Mouse (Mus musculus) T-cell, adult 2 months (primary cell): ENCODE measurements around the gene Ppp2r5e.

Experiments used
- DNase-seq: peaks from one replicate; pipeline ENCODE4 v3.0.0; 2022; ENCODE audit warnings: low spot score

The Ppp2r5e gene

DNA sequence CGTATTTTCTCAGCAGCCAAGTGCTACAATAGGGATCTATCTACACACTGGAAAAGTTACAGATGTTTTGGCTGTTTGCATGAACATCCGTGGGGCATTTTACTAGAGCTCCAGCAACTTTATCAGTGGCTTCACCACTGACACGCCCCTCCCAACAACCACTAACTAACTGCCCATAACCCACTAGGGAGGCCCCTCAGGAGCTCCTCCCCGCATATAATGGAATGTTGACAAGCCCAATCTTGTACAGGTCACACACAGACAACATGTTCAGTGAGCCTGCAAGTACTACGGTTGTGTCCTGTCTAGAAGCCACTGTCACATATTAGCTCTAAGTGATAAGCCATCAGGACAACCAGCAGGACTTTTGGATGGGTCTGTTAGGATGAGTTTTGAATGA, 18.8 kb downstream of the Ppp2r5e start:
- DNase-seq = no peak

DNA sequence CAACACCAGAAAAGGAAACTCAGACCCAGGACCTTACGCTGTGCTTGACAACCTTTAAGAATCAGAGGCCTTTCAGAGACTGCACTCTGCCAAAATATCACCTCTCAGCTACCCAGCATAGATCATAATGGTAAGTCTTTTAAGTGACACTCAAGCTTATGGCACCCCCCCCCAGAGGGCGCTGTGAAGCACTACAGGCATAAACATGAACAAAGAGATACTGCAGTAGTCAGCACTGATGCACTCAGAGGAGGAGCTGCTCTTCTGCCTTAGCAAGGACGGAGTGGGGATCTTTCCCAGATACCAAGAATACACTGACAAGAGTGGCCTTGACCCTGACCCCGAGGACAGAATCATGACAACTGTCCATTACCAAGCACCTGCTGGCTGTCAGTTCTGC, 23.8 kb downstream of the Ppp2r5e start:
- peak; percentile 63 for DNase-seq

DNA sequence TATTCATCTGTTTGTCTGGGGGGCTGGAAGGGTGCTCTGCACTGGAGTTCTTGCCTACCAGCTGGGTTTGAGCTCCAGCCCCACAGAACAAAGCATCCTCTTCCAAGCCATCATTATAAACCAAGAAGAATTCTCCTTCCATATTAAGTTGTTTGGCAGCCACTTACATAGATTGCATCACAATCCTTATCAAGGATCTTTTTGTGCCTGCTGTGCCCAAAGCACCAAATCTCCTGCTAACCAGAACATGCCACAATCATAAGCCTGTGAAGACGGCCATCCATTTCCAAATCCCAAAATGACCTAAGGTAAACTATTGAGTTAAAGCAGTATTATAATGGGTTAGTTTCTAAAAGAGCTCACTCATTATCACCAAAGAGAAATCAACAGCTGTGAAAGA, 25.9 kb downstream of the Ppp2r5e start:
- no peak for DNase-seq

DNA sequence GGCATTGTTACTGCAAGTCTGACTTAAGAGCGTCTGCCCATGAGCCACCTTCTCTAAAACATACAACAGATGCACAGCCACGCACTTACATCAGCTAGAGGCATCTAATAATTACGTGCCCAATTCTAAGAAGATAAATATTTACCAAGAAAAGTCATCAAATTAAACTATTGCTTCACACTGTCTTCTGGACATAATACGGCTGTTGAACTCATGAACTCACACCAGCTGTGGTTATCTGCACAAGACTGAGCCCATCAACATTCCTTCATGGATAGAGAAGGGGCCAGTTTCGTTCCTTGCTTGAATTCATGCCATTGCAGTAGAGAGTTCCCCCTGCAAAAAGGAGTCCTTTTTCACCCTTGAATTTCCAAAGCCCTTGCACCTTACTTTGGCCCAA, 28.3 kb downstream of the Ppp2r5e start:
- no peak for DNase-seq

DNA sequence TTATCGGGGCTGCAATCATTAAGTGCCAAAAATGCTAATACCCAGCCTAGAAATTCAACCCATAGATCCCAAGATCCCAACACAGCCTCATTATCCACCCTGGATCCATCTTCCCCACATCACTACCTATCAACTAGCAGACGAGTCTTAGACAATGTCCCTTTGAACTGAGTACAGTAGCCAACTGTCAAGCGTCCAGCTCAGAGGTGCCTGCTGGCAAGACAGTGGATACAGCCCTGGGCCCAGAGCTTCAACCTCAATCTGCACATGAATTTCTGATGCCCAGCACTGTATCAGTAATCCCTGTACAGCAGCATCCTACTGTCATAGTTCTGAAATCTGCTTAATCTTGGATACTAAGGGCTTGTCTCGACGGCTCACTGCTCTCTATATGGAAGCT, 30.3 kb downstream of the Ppp2r5e start:
- no peak for DNase-seq

DNA sequence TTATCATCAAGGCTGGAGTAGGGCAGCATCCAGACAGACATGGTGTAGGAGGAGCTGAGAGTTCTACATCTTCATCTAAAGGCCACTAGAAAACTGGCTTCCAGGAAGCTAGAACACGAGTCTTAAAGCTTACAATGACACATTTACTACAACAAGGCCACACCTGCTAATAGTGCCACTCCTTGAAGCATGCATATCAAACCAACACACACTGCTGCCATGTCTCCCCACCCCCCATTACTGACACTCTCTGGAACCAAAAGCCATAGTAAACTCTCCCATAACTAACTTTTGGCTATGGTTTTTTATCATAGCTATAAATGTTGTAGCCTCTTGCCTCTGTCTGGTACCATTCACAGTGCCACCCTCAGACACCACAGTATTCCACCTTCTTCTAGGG, 31.5 kb downstream of the Ppp2r5e start:
- no peak for DNase-seq

DNA sequence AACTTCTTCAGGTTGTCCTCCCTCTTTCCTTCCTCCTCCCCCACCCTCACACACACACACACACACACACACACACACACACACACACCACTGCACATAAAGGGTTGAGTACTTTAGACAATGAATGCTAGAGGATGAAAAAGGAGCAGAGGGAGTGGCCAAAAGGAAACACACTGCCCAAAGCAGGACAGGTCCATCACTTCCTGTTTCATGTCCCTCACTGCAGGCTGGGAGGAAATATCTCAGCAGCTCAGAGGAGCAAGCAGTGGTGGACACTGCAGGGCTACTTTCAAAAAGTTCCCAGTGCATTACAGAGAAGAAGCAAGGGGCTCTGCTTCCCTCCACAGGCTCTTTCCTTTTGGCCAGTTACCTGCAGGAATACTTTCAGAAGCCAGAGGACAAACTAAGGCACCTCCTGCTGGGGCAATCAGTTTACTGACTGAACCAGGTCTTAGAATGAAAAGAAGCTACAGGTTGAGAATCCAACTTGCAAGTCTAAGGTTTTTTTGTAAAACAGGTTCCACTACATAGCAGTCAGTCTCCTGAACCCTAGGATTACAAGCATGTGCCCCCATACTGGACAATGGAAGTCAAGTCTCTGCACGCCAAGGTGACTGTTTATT, 32.9 kb downstream of the Ppp2r5e start:
- no peak for DNase-seq

DNA sequence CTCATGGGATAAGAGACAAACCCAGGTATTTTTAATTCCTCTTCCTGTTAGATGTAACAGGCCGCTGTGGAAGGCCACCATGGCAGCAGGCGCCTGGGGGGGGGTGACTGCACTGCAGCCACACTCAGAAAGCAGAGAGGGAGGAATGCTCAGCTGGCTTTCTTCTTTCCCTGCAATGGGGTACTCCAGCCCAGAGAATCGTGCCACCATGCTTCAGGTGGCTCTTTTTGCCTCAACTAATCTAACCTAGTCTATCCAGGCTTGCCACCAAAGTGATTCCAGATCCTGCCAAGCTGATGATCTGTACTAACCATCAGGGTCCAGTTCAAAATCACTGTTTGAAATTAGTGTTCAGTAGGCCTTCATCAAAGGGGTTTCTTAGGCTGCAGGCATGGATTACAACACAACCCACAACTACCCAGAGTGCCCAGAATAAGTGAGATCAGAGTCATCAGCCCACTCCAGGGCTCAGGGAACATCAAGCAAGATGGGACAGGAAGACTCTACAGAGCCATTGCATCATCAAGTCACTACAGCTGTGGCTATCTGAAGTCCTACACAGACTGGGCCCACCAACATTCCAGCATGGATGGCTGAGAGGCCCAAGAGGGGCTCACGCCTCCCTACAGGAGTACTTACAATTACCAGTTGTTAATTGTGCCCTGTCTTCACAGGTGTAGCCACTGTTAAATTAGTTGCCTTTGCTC, 35.2 kb downstream of the Ppp2r5e start:
- no peak for DNase-seq

DNA sequence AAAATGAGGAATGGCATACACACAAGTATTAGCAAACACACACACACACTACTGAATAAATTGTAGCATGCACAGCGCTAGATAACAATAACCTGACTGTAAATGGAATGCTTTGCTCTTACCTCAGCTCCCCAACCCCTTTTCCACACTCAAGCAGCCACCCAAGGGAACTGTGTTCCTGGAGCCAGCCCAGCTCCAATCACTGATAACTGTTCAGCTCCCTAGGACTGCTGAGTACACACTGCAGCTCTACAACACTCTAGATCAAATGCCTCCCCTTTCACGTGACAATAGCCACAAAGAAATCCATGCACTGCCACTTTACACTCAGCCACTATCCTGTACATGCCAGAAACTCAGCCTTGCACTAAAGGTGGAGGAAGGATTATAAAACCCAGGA, 36.8 kb downstream of the Ppp2r5e start:
- DNase-seq = no peak

DNA sequence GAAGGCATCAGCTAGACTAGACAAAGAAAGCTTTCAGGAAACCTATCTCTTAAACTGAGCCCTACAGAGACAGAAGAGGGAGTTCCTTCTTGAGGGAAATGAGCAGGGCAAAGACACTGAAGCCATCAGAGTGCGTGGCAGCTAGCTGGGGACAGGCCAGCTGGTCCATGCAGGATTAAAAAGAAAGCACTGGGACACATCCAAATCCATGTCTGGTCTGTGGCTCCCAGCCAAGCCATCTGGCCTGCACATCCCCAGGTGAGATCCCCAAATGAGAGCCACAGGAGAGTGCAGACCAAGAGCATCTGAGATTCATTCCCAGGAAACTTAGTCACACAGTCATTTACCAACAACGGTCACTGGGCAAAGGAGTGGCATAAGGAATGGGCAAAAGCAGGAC, 38.2 kb downstream of the Ppp2r5e start:
- no peak for DNase-seq

DNA sequence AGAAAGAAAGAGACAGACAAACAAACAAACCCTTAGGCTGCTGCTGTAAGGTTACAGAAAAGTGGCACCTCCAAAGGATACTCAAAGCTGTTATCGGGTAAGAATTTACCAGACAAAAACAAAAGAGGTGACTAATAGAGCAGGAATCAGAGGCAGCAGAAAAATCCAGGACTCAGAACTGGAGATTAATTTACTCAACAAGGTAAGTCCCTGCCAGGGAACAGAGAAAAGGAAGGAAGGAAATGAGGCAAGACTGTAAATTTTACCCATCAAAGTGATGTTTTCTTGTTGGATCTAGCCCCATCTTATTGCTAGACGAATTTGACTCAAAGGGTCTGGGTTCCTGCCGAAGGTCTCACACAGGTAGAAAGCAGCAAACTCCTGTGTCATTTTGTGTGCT, 41.0 kb downstream of the Ppp2r5e start:
- no peak for DNase-seq

DNA sequence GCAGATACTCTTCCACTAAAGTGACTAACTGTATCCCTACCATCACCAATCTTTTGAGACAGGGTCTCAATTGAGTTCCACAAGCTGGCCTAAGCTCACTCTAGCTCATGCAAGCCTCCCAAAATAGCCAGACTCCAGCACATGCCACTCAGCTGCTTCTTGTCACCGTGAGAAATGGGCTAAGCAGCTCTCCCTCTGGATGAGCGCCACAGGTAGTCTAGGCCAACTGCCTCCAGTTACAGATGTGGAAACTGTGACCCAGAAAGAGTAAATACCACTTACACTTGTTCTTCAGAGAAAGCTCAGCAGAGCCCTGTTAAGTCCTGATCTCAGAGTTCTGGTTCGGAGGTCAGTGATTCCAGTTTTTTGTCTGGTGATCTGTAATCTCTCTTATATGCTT, 43.7 kb downstream of the Ppp2r5e start:
- no peak for DNase-seq

DNA sequence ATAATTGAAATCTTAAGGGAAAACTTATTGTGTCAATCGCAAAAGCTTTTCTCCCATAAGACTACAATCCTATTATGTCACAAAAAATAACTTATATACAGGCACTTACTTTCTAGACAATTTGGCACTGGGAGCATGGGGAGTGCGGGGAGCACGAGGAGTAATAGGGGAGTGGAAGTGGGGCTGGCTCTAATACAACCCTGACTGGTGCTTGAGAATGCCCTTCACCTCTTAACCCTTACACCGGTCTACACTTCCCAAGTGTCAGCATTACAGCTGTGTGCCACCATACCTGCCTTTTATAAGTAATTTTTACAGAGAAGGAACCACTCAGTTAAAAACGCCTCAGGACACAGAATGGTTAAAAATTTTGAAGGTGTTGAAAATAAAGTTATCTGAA, 44.4 kb downstream of the Ppp2r5e start:
- DNase-seq = no peak

DNA sequence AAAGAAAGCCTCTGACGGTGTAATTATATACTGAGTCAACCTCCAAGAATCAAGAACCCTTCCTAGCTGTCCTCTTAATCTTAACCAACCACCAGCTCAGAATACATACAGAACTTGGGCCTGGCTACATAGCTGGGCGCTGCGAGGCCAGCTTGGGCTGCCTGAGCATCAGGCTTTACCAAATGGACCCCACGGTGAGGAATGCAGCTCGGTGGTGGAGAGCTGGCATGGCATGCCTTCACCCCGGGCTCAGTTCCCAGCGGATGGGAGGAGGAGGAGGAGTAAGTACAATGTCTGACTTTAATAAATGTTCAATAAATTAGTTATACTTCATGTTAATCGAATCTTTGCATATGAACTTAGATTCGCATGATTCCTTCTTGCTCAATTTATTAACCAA, 47.0 kb downstream of the Ppp2r5e start:
- DNase-seq = no peak

DNA sequence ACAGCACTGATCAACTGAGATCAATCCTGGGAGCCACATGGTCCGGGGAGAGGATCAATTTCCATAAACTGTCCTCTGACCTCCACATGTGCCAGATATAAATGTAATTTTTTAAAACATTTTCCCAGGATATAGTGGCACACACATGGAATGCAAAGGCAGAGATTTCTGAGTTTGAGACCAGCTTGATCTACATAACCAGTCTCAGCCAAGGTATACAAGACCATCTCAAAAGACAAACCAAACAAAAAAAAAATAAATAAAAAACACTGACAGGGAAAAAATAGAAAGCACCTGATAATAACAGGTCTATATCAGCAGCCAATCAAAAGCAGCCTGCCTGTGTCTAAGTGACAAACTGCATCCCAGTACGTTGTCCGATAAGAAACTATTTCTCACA, 48.9 kb downstream of the Ppp2r5e start:
- DNase-seq = no peak

DNA sequence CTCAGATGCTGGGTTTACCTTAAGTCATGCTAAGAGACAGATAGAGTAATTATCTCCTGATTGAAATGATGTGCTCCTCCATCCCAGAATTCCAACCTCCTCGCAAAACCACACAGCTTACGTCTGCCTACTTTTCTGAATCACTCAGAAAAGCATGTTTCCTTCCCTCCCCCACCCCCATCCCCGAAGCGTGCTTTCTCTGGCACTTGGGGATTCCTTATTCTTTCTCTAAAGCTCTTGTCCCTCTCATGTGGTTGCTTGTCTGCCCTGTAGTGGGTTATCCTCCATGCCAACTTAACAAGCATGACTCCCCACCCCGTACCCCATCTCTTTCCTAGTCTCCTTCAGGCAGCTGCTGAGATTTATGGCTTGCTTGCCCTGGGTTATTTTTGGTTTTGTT, 49.8 kb downstream of the Ppp2r5e start:
- no peak for DNase-seq

DNA sequence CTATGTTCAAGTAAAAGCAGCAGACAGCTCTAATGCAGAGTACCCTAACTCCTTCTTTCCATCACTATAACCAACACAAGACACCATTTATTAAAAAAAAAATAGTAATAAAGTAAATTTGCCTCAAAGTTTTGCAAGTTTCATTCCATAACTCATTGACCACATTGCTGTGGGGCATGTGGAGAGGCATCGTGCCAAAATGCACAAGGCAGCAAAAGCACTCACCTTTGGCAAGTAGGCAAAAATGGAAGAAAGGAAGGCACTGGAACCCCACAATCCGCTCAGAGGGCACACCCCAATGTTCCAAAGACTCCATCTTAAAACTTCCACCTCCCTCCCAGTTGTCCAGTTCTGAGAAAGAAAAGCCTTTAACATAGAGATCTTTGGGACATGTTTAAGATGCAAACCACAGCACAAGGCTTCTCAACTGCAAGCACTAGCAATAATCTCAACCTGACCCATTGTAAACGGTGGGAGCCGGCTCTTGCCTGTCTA, 50.6 kb downstream of the Ppp2r5e start:
- no peak for DNase-seq

DNA sequence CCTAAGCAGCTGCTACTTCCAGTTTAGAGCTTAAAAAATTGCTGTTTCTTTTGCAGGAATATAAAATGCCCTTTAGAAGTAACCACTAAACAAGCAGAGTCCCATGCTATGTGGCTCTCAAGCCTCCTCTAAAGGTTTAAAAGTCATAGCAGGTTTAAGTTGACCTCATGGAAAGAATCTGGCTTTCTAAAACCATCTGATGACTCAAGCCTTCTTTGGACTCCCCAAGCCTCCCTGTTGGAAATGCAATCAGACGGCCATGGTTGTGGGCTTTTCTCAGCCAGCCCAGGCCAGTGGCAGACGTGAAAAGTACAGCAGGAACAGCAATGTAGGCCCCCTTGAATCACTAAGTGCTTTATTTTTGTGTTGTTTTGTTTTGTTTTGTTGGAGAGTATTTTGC, 51.4 kb downstream of the Ppp2r5e start:
- no peak for DNase-seq

DNA sequence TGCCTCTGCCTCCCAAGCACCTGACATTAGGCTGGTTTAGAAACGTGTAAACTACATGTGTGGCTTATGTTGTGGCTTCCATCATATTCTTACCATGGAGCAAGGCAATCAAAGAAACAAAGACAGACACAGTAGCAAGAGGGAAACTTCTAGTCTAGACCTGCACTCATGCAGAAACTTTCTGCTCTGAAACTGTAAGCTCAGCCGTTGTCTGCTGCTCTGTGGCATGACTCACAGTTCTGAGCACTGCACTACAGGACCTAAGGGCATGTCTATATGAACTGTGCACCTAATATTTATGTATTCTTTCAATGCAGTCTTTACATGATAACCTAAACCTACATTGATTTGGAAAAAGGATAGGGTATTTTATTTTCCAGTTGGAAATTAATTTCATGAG, 51.8 kb downstream of the Ppp2r5e start:
- no peak for DNase-seq

DNA sequence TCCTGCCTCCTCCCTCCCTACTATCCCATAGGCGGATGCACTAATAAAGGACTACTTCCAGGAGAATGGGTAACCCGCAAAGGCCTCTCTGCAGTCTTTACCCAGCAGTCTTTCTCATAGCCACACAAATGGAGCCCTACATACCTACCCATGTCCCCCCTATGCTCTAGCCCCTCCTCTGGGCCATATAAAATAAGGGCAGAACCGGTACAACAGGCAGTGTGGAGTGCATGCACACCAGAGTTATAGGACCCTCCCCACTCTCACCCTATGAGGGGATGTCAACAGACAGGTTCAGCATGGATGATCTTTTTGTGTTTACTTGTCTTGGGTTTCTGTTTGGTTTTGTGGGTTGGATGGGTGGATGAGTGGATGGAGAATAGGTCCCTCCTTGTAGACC, 52.7 kb downstream of the Ppp2r5e start:
- DNase-seq = no peak

DNA sequence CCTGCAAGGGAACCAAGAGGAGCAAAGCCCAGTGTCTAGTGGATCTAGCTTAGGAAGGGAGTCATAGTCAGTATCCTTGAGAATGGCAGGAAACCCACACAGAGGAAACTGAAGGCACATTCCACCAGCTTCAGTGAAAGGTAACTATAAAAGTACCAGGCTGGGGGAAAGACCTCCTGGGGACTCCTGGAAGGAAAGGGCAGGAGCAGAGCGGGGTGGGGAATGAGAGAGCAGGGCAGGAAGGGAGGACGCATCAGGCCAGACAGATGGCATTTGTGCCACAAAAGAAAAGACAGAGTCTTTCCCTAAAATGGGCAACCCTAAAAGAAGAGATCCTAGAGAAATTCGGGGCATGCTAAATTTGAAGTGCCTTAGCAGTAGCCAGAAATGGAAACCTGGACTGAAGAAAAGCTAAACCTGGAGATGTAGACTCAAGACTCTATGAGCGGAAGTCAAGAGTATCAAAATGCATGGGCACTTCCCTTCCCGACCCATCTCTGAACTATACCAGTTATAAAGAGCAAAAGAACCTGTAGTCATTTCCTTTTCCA, 55.3 kb downstream of the Ppp2r5e start:
- no peak for DNase-seq

DNA sequence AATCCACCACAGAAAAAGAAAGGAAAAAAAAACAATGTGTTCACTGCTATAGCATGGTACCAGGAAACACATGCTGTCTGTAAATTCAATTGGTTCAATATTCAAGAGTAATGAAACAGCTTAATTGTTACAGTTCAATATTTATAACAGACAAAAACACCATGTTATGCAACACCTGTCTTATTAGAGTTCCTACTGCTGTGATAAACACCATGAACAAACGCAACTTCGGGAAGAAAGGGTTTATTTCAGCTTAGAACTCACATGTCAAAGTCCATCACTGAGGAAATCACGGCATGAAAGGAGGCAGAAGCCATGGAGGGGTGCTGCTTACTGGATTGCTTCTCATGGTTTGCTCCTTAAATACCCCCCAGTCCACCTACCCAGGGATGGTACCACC, 56.8 kb downstream of the Ppp2r5e start:
- no peak for DNase-seq

DNA sequence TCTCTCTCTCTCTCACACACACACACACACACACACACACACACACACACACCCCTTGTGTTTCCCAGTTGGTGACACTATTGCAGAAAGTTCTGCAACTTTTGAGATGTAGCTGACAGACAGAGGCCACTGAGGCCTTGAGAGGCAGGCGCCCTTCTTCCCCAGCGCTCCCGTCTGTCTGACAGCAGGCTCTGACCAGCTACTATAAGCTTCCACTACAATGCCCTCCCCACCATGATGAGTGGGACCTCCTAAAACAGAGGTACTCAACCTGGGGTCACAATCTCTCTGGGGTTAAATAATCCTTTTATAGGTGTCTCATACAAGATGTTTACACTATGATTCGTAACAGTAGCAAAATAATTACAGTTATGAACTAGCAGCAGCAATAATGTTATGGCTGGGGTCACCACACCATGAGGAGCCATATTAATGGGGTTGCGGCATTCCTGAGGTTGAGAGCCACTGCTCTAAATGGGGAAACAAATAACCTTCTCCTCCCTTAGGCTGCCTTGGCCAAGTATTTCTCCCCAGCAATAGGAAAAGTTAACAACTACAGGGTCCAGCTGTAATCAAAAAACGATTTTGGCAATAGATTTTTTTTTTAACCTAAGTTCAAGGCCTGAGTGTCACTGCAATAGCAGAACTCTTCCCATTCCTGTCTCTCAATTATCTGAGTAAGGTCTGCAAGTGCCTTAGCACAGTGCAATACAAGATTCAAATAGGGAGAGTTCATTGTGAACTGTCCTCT, 58.2 kb downstream of the Ppp2r5e start:
- DNase-seq = no peak
